Mouse (Mus musculus) testis, adult 2 months (tissue): Measurements from ENCODE around the gene Speg.

Experiments
- CTCF ChIP-seq: fragments of 200-500 bp; IDR thresholded peaks from 2 replicates; pipeline ENCODE4 v1.5.1; 2012; ENCODE audit warnings: low read depth, mild to moderate bottlenecking, inconsistent platforms, low read length, moderate library complexity; ENCODE audit not compliant: control insufficient read depth, insufficient read depth, insufficient replicate concordance
- POLR2A ChIP-seq: fragments of 200-500 bp; IDR thresholded peaks from 2 replicates; pipeline ENCODE4 v1.6.1; 2012; ENCODE audit warnings: low read depth, mild to moderate bottlenecking, inconsistent platforms, low read length, moderate library complexity; ENCODE audit not compliant: control insufficient read depth

DNA sequence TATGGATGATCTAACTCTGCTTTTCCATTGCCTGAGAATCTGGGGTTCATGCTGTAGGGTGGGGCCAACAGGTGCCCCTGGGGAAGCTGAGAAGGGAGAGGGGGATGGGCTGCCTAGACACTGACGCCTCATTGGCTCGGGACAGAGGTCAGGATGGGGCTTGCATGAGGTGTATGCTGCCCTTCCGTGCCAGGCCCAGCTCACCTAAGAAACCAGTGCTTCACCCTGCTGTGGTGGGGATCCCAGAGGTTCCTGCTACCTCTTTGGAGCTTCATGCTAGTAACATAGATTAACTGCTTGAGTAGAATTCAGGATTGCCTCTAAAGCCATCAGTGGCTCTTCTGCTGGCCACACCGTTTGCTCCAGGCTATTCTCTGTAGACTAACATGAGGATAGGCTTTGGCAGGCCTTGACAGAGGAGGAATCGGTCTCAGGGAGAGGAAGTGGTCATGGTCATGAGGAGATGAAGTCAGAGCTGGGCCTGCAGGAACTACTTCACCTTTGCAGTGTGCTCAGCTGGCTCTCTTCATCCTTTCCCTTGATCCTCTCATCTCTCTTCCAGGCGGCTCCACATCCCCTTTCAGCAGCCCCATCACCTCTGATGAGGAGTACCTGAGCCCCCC lies 25.5 kb downstream of the Speg start:
- TF ChIP-seq CTCF (no peak), POLR2A (no peak)
